Mouse (Mus musculus) thymus, postnatal 4 days (tissue): ENCODE data around the gene Rcor2.
A peak's percentile ranks its signal among the peaks of the same experiment; 100 is the strongest.

ENCODE experiments used
- DNase-seq: peaks from one replicate; pipeline ENCODE4 v3.0.0; 2021

Gene Rcor2

DNA sequence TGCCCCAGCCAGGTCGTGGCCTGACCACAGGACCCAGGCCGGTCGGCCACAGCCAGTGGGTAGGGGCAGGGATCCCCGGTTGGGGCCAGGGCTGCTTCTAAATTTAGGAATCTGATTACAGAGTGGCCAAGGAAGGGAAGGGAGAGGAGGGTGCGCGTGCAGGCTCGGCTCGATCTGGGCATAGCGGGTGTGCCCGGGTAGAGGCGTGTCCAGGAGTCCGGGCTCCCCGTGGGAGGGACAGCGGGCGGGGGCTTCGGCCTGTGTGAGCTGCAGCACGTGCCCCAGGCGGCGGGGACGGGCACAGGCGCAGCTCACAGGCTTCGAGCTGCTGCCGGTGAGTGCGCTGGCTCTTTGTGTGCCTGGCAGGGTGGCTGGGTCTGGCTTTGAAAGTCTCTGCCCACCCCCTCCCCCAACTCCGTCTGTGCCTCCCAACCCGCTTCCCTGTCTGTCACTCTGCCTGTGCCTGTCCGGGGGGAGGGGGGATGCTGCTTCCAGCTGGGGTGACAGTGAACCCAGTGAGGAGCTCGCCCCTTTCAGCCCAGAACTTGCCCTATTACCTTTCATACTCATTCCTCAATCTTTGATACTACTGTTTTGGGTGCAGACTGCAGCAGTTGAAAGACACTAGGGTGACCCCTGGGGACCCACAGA lies at the start of gene Rcor2:
Gene Rcor2 (plus strand): TSS at position 235 of the 651 bp plus-strand sequence.
- peak; percentile 74 for DNase-seq

GRCm38 (mm10) chr19:7217926-7218267 lies 49.2 kb upstream of the Rcor2 start:
- DNase-seq = no peak

GRCm38 (mm10) chr19:7218753-7219152 lies 48.4 kb upstream of the Rcor2 start:
- no peak for DNase-seq

DNA sequence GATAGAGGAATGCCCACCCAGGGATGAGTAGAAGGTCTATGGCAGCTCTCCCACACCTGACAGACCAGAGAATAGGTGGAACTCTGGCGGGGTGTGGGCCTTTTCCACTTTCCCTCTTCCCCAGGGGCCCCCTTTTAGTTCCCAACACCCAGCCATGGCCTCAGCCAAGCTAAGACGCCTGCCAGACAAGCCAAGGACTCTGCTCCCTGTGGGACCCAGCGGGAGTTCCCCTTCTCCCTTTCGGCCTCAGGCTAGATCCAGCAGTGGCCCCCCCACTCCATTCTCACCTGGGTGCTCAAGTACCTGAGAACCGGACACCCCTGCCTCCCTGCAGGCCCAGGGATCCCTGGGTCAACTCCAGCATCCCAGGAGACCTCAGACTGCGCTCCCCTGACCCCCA lies 44.9 kb upstream of the Rcor2 start:
- DNase-seq = no peak

DNA sequence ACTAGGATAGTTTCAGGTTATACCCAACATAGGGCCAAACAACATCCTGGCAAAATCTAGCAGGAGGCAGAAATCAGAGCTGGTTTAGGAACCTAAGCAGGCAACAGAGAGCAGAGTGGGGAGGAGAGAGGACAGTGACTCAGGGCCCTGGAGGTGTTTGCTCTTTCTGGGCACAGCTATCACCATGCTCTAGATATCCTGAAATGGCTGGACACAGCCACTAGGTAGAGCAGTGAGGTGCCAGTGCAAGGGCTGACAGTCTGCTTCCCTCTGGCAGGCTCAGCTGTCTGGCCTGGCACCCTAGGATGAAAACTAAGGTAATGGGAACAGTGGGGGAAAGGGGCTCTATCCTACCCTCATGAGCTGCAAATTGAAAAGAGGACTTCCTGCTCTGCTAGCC lies 43.6 kb upstream of the Rcor2 start:
- no peak for DNase-seq

GRCm38 (mm10) chr19:7224253-7224652 lies 42.9 kb upstream of the Rcor2 start:
- no peak for DNase-seq

- DNase-seq = no peak
These were observed 41.9 kb upstream of the Rcor2 start for GRCm38 (mm10) chr19:7225096-7225690.

- no peak for DNase-seq
These were observed 40.6 kb upstream of the Rcor2 start for GRCm38 (mm10) chr19:7226511-7226914.

DNA sequence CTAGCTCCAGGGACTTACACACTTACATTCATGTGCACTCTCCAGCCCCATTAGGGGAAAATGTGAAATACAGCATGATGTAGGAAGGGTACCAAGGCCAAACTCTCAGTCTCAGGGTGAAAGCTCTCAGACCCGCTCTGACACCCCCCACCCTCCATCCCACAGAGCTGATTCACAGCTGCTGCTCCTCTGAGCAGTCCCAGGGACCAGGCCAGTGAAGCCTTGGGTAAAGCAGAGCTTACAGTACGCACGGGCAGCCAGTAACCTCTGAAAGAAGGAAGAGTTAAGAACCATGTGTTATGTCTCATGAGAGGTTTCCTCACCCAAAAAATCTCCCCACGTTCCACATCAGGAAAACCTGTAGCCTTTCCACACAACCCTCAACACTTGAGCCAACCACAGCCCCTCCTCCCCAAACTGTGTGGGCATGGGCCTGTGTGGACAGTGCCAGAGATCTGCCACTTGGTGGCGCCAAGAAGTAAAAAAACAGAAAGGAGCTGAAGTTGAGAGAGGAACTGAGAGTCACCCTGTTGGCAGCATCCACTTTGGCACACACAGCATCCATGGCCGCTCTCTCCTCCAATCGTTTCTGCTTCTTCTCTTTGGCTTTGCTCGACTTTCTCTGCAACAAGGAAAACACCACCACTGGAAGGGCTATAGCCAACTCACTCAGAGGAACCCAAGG lies 32.4 kb upstream of the Rcor2 start:
- peak; percentile 88 for DNase-seq

- DNase-seq = no peak
These were observed 31.7 kb upstream of the Rcor2 start for GRCm38 (mm10) chr19:7235461-7235860.

DNA sequence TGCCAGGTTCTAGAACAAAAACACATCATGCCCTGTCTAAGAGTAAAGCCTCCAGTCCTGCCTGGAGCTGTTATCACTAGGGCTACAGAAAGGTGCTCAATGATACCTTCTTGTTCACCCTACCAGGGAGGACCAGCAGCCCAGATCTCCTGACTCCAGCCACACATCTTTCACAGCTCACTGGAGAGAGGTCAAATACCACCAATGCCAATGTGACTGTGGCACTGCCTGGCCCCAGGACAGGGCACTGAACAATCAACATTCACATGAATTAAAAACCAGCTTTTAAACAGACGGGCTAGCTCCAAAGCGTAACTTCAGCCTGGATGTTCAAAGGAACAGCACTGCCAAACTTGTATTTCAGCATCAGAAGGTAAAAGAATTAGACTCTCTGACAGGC lies 31.1 kb upstream of the Rcor2 start:
- no peak for DNase-seq

DNA sequence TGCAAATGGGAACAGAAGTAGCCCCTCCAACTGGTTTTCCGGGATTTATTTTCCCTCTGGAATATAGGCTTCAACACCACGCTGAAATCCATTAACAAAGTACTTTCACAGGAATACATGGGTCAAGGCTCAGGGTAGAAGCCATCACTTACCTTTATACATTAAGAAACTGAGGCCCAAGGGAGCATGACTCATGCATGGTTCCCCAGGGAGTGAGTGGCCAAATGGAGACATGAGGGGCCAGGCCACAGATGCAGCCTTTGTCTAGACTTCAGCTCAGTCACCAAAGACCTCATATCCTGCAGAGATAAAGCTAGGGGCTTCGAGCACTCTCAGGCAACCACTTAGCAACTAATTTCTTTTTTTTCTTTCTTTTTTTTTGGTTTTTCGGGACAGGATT lies 30.4 kb upstream of the Rcor2 start:
- DNase-seq = no peak

DNA sequence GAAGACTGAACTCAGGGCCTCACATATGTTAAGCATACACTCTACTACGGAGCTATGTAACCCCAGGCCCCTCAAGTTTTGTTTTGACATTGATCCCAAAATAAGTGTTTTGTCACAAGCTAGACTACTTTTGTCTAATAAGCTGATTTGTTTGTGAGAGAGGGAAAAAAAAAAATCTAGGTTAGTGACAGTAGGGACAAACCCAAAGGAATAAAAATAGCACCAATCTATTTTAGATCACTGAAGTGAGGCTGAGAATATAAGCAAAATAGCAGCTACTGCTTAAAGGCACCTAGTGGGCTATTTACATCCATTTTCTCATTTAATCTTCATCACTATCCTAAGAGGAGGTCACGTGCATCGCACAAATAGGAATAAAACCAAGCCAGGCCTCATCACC lies 27.6 kb upstream of the Rcor2 start:
- DNase-seq = no peak

- no peak for DNase-seq
These were observed 26.8 kb upstream of the Rcor2 start for GRCm38 (mm10) chr19:7240291-7240690.

DNA sequence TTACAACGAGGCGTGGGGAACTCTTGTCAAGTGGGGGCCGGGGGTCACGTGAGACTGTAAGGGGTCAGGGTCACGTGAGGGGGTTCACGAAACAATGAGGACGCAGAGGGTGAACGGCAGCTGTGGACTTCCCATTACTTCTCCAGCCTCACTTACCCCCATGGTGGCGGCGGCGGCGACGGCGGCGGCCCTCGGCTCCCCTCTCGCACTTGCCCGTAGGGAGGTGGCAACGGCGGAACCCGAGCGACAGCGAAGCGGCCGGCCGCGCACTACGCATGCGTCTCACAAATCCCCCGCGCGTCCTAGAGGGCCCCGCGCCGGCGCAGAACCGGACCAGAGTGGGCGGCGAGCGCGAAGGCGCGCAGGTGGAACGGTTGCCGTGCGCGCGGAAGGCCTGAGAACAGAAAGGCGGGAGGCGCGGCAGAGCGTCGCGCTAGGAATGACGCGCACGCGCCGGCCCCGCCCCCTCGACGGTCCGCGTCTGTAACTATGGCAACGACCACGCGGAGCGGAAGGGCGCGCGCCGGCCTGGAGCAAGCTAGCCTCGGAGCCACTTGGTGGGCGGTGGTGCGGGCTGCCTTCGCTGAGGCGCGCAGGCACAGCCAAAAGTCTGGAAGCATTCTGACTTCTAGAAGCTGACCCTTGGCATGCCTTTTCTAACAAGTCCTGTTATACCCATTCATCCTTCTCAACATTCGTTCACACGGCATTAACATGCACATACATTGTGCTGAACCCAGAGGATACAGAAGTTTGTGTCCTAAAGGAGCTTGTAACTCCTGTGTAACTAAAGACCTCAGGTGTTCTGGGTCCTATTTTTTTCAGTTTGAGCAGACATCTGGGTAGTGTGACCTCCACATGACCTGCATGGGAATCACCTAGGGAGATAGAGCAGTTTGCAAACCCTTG lies 26.1 kb upstream of the Rcor2 start, which contains the start of gene Naa40:
Gene Naa40 (minus strand): TSS at position 402 of the 909 bp plus-strand sequence.
- peak; percentile 98 for DNase-seq

- DNase-seq = no peak
These were observed 21.1 kb upstream of the Rcor2 start for GRCm38 (mm10) chr19:7246021-7246420.

DNA sequence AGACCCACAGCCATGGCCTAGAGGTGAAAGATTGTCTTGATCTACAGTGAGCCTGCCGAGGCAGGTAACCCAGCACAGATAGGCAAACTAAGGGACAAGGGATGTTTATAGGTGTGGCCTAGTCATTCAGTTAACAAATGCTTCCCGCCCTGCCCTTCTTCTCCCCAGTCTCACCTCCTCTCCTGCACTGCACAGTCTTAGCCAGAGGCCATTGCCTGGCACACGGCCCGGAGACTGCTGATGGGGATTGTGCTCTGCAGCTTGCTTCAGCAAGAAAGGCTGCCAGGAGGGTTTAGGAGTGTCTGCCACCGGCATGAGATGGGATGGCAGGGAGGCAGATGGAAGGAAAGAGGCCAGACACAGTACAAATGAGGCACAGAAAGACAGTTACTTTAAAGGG lies 9.2 kb upstream of the Rcor2 start:
- DNase-seq = no peak

- DNase-seq = no peak
These were observed 5.6 kb upstream of the Rcor2 start for GRCm38 (mm10) chr19:7261476-7261875.

DNA sequence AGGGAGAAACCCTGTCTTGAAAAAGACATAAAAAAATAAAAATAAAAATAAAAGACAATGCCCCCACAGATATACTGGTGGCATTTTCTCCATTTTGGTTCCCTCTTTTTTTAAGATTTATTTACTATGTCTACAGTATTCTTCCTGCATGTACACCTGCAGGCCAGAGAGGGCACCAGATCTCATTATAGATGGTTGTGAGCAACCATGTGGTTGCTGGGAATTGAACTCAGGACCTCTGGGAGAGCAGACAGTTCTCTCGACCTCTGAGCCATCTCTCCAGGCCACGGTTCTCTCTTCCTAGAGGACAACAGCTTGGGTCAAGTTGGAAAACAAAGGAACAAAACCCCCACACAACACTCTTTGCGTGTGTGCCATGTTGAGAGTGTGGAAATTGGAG lies 5.2 kb upstream of the Rcor2 start:
- no peak for DNase-seq

DNA sequence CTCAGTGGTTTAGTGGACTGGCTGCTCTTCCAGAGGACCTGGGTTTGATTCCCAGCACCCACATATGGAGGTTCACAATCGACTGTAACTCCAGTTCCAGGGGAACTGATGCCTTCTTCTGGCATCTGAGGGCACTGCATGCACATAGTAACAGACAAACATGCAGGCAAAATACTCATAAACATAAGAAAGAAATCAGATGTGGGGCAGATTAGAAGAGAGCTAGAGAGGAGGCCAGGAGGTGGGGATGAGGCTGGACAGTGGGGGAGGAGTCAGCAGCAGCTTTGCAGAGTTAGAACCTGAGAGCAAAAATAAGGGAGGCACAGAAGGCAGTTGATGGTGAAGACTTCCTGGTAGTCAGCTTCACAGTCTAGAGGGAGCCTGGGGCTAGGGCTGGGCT lies 4.5 kb upstream of the Rcor2 start:
- DNase-seq = no peak

DNA sequence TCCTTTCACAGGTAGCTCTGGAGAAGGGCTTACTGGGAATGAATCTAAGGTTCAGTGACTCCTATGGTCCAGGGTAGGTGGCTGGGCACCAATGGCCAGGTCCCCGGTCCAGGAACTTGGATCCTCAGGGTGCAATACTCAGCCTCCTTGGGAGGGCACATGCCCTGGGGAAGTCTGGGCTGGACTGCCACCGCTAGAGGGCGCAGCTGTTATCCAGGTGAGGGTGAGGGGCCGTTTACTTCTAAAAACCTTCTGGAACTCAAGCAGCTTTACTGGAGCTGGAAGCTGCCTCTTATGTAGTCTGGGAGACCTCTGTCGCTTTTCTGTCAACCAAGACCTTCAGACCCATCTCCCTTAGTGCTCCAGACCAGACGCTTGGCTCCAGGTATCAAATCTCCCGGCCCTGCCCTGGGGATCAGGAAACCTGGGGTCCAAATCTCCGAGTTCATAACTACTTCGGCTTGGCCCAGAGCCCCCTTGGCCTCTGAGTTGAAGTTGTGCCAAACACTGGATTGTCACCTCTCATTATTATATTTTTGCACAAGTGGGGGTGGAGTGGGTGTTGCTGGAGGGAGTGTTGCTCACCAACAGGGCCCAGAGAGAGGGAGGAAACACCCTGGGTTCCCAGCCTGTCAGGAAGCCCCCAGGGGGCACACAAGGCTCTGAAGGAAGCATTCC lies 2.9 kb upstream of the Rcor2 start:
- peak; percentile 97 for DNase-seq

DNA sequence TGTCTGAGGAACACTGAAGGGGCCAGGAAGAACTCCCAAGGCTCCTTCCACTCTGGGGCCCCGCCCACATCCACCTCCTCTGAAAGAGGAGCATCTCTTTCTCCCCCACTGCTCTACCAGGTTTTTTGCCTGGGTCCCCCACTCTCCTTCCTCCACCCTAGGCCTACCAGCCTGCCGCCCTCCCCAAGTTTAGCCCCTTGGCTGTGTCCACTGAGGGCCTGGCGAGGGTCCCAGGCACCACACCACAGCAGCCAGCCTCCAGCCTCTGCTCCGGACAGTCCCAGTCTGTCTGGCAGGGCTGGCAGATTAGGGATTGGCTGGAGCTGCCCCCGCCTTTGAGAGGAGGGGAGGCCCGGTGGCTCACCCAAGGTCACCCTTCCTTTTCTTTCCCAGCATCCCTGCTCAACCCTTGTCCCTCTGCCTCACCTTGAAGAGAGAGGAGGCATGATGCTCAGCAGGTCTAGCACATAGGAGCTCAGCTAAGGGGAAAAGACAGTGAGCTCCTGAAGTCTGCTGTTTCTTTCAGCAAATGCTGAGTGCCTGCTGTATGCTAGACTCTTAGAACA lies 2.3 kb upstream of the Rcor2 start:
- DNase-seq = peak; percentile 40
